Mouse (Mus musculus) spleen, embryonic (tissue): ENCODE results near the gene Abhd16a.

Source experiments
- CTCF ChIA-PET: fragments of 350-600 bp; sonication (Branson Sonifier 250); formaldehyde crosslinking; loops from one replicate; lab custom pipeline; 2022; lab: Charles Lee

Abhd16a gene

GRCm38 (mm10) chr17:35088825-35089644 lies at the start of gene Abhd16a:
Gene Abhd16a (plus strand): TSS chr17:35089263.
- CTCF ChIA-PET = interaction anchor here (0.6 kb wide), 1 partner anchor 141 kb away, joined by 3 read pairs; no protein-coding TSS in a partner anchor

- CTCF ChIA-PET = interaction anchor here (1.3 kb wide), 1 partner anchor 20 kb away, joined by 3 read pairs; no protein-coding TSS in a partner anchor
These were observed 45.3 kb upstream of the Abhd16a start for GRCm38 (mm10) chr17:35043794-35044193.

GRCm38 (mm10) chr17:35044904-35045806 lies 43.9 kb upstream of the Abhd16a start:
- CTCF ChIA-PET = interaction anchor here (1.3 kb wide), 2 partner anchors 17 to 21 kb away, joined by 3 to 5 read pairs; partner anchors contain the start of gene Sapcd1

GRCm38 (mm10) chr17:35045807-35046680 lies 43.0 kb upstream of the Abhd16a start:
- CTCF ChIA-PET = interaction anchor here (1.3 kb wide), 1 partner anchor 18 kb away, joined by 5 read pairs; the partner anchor contains the start of gene Sapcd1

GRCm38 (mm10) chr17:35046681-35047455 lies 42.2 kb upstream of the Abhd16a start, which contains the start of gene Msh5:
Gene Msh5 (minus strand): TSS chr17:35046745.
- CTCF ChIA-PET = interaction anchor here (0.6 to 1.5 kb wide), 3 partner anchors 12 to 182 kb away, joined by 3 to 5 read pairs (median 5); partner anchors contain the start of genes Ddah2 and Sapcd1

GRCm38 (mm10) chr17:35047688-35048087 lies 41.4 kb upstream of the Abhd16a start:
- CTCF ChIA-PET = interaction anchor here (0.6 to 1.5 kb wide), 4 partner anchors 11 to 181 kb away, joined by 3 to 5 read pairs (median 3); partner anchors contain the start of gene Ddah2

GRCm38 (mm10) chr17:35048149-35048931 lies 40.7 kb upstream of the Abhd16a start:
- CTCF ChIA-PET = interaction anchor here (0.8 to 1.5 kb wide), 3 partner anchors 11 to 47 kb away, joined by 3 to 5 read pairs (median 3); partner anchors contain the start of gene Ddah2

- CTCF ChIA-PET = interaction anchor here (0.6 to 1.0 kb wide), 2 partner anchors 47 to 701 kb away, joined by 3 to 5 read pairs; no protein-coding TSS in a partner anchor
These were observed 40.1 kb upstream of the Abhd16a start for GRCm38 (mm10) chr17:35048932-35049440.

- CTCF ChIA-PET = interaction anchor here (0.6 kb wide), 2 partner anchors 41 to 702 kb away, joined by 3 to 5 read pairs; no protein-coding TSS in a partner anchor
These were observed 39.5 kb upstream of the Abhd16a start, which contains the start of gene Clic1 for GRCm38 (mm10) chr17:35049561-35050016. Gene Clic1 (plus strand): TSS chr17:35049966.

- CTCF ChIA-PET = interaction anchor here (0.6 kb wide), 2 partner anchors 13 to 40 kb away, joined by 3 to 4 read pairs; no protein-coding TSS in a partner anchor
These were observed 38.8 kb upstream of the Abhd16a start for GRCm38 (mm10) chr17:35050126-35050750.

GRCm38 (mm10) chr17:35051156-35052086 lies 37.6 kb upstream of the Abhd16a start:
- CTCF ChIA-PET = interaction anchor here (0.5 to 0.6 kb wide), 2 partner anchors 14 to 186 kb away, joined by 3 to 4 read pairs; no protein-coding TSS in a partner anchor

- CTCF ChIA-PET = interaction anchor here (0.5 kb wide), 1 partner anchor 185 kb away, joined by 3 read pairs; no protein-coding TSS in a partner anchor
These were observed 36.7 kb upstream of the Abhd16a start for GRCm38 (mm10) chr17:35052271-35052798.

GRCm38 (mm10) chr17:35055691-35056495 lies 33.2 kb upstream of the Abhd16a start:
- CTCF ChIA-PET = no interaction called here

- CTCF ChIA-PET = interaction anchor here (0.7 kb wide), 2 partner anchors 36 to 38 kb away, joined by 5 to 8 read pairs; no protein-coding TSS in a partner anchor
These were observed 32.0 kb upstream of the Abhd16a start for GRCm38 (mm10) chr17:35057090-35057489.

GRCm38 (mm10) chr17:35058316-35058715 lies 30.7 kb upstream of the Abhd16a start:
- CTCF ChIA-PET = interaction anchor here (1.2 to 2.8 kb wide), 2 partner anchors 11 to 37 kb away, joined by 5 to 16 read pairs; no protein-coding TSS in a partner anchor
